Mouse (Mus musculus) liver, adult 2 months (tissue): Measurements from ENCODE around the gene Erich4.

ENCODE experiments used
- CTCF ChIP-seq: fragments of 200-500 bp; IDR thresholded peaks from 2 replicates; pipeline ENCODE4 v1.5.1; 2011; ENCODE audit warnings: low read depth, low read length, control low read depth
- POLR2A ChIP-seq: fragments of 200-500 bp; IDR thresholded peaks from 2 replicates; pipeline ENCODE4 v1.6.1; 2011; ENCODE audit warnings: low read length, control low read depth; ENCODE audit not compliant: insufficient read depth; ENCODE audit errors: extremely low read depth

DNA sequence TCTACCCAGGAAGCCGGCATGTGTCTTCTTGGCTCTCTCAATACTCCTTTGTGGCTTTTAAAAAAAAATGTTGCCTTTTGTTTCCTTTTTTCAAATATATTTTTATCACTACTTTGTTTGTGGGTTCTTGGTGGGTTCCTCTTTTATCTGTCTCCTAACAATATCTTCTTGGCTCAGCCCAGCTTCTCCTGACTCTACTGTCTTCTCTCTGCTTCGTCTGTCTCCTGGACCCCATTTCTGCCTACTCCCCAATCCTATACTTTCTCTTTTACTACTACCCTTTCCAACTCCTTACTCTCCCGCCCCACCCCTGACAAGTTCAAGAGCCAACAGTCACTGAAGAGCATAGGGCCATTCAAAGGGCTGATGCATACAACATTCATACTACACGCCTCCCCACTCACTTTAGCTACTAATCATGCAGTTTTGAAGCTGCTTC lies 9.0 kb downstream of the Erich4 start:
- TF ChIP-seq CTCF (no peak), POLR2A (no peak)
